Comparison of ENCODE assay signal across 8 mouse cellular contexts in the genomic region with DNA sequence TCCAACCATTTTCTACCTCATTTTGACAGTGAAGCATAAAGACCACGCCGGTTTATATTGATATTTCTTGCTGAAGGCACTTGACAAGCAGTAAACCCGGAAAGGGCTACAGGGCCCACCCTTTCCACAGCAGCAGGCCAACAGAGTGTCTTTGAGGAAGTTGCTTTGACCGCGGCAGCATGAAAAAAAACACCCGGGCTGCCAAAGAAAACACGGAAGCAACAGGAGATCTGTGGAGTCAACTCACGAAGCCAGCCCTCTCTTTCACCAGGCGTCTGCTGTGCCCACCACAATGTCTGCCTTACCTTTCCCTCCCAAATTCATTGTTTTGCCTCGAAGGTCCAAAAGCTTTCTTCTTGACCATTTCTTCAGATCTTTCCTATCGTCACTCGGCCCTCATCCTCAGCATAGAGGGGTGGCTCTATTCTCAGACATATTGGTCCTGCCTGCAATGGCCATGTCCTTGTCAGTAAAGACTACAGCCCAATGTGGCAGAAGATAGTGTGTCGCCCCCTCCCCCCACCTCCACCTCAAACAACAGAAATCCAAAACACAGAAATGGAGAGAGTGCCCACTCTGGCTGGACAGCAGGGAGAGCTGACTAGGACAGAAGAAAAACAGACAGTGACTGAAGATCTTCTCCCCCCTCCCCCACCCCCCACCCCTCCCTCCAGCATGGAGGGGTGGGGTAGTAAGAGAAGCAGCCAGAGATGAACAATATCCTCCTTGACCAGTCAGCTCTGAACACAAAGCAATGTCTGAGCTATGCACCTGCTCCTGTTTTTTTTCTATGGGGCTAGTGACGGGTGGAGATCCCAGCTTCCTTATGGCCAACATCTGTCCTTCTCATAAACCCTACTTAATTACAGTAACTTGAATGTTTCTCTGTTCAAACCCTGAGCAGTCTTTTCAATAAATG.
A peak's percentile ranks its signal among the peaks of the same experiment; 100 is the strongest.
DNase-seq lines count a peak whose midpoint lies in the region; ATAC-seq and TF ChIP-seq lines count a peak whose summit lies in the region.

No protein-coding gene starts in this region.

- H3K9me3 ChIP-seq in heart, embryonic 16.5 days (replicated peaks; ENCODE audit: control insufficient read depth, low read length) = no peaks in the 10 kb centered on the region
- no peaks in the 10 kb centered on the region for H3K9me3 ChIP-seq in kidney, postnatal 0 days (replicated peaks; ENCODE audit: low read length)

- TF ChIP-seq CTCF in kidney, postnatal 0 days (IDR thresholded peaks at IDR 0.05; ENCODE audit: low read depth) = no peak

- no peaks in the 10 kb centered on the region for H3K27me3 ChIP-seq in heart, embryonic 16.5 days (ENCODE audit: control insufficient read depth, insufficient read depth, low read length)
- no peaks in the 10 kb centered on the region for H3K27me3 ChIP-seq in kidney, postnatal 0 days (ENCODE audit: insufficient read depth, low read length)

- peak; percentile 69 for ATAC-seq in heart, embryonic 16.5 days (replicated peaks; ENCODE audit: extremely low read depth, insufficient read depth, low FRiP score)
- peak; percentile 53 for ATAC-seq in kidney, postnatal 0 days (replicated peaks; ENCODE audit: low FRiP score, low read depth)

- H3K27ac ChIP-seq in heart, embryonic 16.5 days (ENCODE audit: low read length) = peak overlapping the region; percentile 69
- peak overlapping the region; percentile 43 for H3K27ac ChIP-seq in kidney, postnatal 0 days

- DNase-seq in right cerebral cortex, postnatal 14 days = peak; percentile 30
- no peak for DNase-seq in right cerebral cortex, postnatal 25 days
- peak; percentile 28 for DNase-seq in embryo, embryonic 9.5 days (ENCODE audit: extremely low spot score)
- DNase-seq in kidney, postnatal 0 days (ENCODE audit: low spot score) = peak; percentile 77
- DNase-seq in lung, postnatal 4 days = peak; percentile 73 to 77
- DNase-seq in retina, embryonic 14.5 days (ENCODE audit: low spot score) = peak; percentile 61
- DNase-seq in cerebellum, adult 8-10 months = no peak

- WGBS in heart, embryonic 16.5 days = 40% methylated on average over 14 of the region's 14 CpGs
- WGBS in kidney, postnatal 0 days = 19% methylated on average over 14 of the region's 14 CpGs

- H3K4me3 ChIP-seq in heart, embryonic 16.5 days (ENCODE audit: low read length) = 0 out of 2 replicates have a peak overlapping the region, but pooled peaks have one; percentile 6
- H3K4me3 ChIP-seq in kidney, postnatal 0 days (replicated peaks; ENCODE audit: low read depth, low read length) = no peak overlapping the region

- peak overlapping the region; percentile 38 for H3K4me2 ChIP-seq in heart, embryonic 16.5 days (ENCODE audit: low read depth, low read length)
- H3K4me2 ChIP-seq in kidney, postnatal 0 days (ENCODE audit: low read length) = peak overlapping the region; percentile 16; the same call in 1 of the 2 replicates

- H3K4me1 ChIP-seq in heart, embryonic 16.5 days (ENCODE audit: control insufficient read depth, insufficient read depth, low read length) = peaks cover 3% of the 10 kb centered on the region
- H3K4me1 ChIP-seq in kidney, postnatal 0 days (replicated peaks; ENCODE audit: insufficient read depth, low read length) = peaks cover 11% of the 10 kb centered on the region; the same call in 1 of the 2 replicates

- no peak overlapping the region for H3K9ac ChIP-seq in heart, embryonic 16.5 days (ENCODE audit: low read length)
- no peak overlapping the region for H3K9ac ChIP-seq in kidney, postnatal 0 days (ENCODE audit: low read depth, low read length)

- H3K36me3 ChIP-seq in heart, embryonic 16.5 days (ENCODE audit: control insufficient read depth, insufficient read depth) = no peaks in the 10 kb centered on the region
- H3K36me3 ChIP-seq in kidney, postnatal 0 days (ENCODE audit: insufficient read depth, low read length) = no peaks in the 10 kb centered on the region

Comparison
In these comparisons a context has a peak if more than half of its experiments do, and no peak if none do; other contexts are left out.
1. DNase-seq: peak in right cerebral cortex, postnatal 14 days (single experiment), embryo, embryonic 9.5 days (single experiment), kidney, postnatal 0 days (single experiment), lung, postnatal 4 days (2 of 2) and retina, embryonic 14.5 days (single experiment); none in right cerebral cortex, postnatal 25 days (single experiment) and cerebellum, adult 8-10 months (single experiment).